Mouse (Mus musculus) brain, embryonic 14.5 days (tissue): ENCODE results near the gene Rgs7. TPM values are rescaled to one million over a fixed set of nuclear protein-coding genes. Genes with fewer than 3 reads are reported as not detected.
A peak's percentile ranks its signal among the peaks of the same experiment; 100 is the strongest.

Experiments used
- DNase-seq: peaks from one replicate; pipeline ENCODE4 v3.0.0-alpha.2; 2011; ENCODE audit warnings: low read depth
- CTCF ChIP-seq: fragments of 200-500 bp; IDR thresholded peaks from 2 replicates; pipeline ENCODE4 v1.5.1; 2012; ENCODE audit warnings: inconsistent platforms, mild to moderate bottlenecking, moderate library complexity, borderline replicate concordance; ENCODE audit not compliant: insufficient read depth, insufficient read length; ENCODE audit errors: extremely low read depth
- POLR2A ChIP-seq: fragments of 200-500 bp; IDR thresholded peaks from 2 replicates; pipeline ENCODE4 v1.6.1; 2012; ENCODE audit warnings: mild to moderate bottlenecking, inconsistent platforms, borderline replicate concordance; ENCODE audit not compliant: poor library complexity, insufficient read depth, insufficient read length, severe bottlenecking; ENCODE audit errors: extremely low read depth
- polyA plus RNA-seq: library from polyadenylated mRNA; depleted of rRNA; stranded (reverse); fragments of >200 nt; gene quantifications from 2 replicates; pipeline ENCODE4 v1.2.3, GENCODE M21; 2012

Rgs7 gene
- polyA plus RNA-seq, 1 experiment = 22.5 TPM

- no peak for TF ChIP-seq POLR2A
- TF ChIP-seq CTCF = no peak
- DNase-seq = peak; percentile 32
These were observed 65.9 kb downstream of the Rgs7 start for GRCm38 (mm10) chr1:175426393-175426792.

GRCm38 (mm10) chr1:175420883-175421282 is 71.4 kb downstream of the Rgs7 start:
- DNase-seq = no peak
- TF ChIP-seq POLR2A = no peak
- TF ChIP-seq CTCF = no peak

DNA sequence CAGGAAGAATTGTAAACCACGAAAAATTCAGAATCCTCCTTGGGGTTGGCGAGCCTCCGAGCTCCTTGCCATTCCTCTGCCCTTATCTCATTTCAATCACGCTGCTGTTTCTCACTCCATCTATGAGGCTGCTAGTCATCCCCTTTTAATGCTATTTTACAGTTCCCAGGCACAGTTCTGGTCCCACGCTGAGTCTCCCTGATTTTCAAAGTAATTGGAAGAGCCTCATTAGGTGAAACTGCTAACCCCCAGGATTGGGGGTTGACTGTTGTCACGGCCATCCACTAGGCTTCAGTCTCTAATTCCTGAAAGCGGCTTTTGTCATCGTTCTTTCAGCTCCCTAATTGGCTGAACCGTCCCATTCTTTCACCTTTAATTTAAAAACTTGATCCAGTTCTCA is 76.6 kb downstream of the Rgs7 start:
- peak; percentile 67 for DNase-seq
- TF ChIP-seq CTCF (no peak), POLR2A (no peak)

DNA sequence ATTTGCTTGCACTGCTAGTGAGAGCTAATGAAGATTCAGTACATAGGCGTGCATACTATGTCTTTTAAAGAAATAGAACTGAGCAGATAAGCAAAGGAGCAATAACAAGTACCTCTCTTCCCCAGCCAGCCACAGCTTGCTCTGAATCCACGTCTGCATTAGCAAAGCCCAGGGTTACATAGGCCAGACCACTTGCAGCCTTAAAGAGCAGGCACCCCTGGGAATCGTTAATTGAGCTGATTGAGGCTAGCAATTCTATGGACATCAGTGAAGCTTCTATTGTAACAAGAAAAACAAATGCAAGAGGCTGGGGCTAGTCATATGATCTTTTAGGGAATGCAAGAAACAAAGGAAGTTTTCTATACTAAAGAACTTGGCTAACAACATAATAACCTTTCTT is 81.9 kb downstream of the Rgs7 start:
- DNase-seq = peak; percentile 40
- TF ChIP-seq CTCF = no peak
- TF ChIP-seq POLR2A = no peak

- DNase-seq = no peak
- TF ChIP-seq POLR2A = no peak
- TF ChIP-seq CTCF = no peak
These were observed 100.4 kb downstream of the Rgs7 start for GRCm38 (mm10) chr1:175391894-175392293.

DNA sequence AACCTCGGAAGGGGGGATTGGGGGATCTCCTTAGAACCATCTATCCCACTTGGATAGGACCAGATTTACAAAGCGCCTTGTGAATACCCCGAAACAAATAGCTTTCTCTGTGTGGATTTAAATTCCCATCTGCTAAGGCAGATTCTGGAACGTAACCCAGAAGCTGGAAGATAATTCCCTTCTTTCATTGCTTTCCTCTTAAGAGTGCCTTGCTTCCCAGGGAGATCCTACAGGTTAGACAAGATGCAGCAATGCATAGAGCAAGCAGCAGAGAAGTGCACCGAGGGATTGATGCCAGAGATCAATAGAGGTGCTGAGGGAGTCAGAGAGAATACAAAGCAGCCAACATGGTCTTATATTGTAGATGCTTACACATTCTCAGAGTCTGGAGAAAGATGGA is 103.0 kb downstream of the Rgs7 start:
- DNase-seq = no peak
- TF ChIP-seq CTCF (no peak), POLR2A (no peak)

- peak; percentile 88 for DNase-seq
- TF ChIP-seq CTCF (no peak), POLR2A (no peak)
These were observed 106.6 kb downstream of the Rgs7 start for GRCm38 (mm10) chr1:175385581-175386235.

DNA sequence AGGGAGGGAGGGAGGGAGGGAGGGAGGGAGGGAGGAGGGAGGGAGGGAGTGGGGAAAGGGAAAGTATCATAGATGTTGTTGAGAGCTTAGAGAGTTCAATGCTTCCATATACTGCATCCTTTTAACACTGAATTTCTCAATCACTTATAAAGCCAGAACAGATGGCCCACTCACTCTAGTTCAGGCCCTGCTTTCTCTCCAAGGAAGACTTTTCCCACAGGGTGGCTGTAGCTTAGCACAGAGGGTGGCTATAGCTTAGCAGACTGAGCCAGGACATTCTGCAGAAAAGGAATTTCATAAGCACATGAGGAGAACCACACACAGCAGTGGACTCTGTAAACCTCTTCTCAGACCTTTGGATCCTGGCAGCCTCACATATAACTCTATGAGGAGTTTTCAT is 119.7 kb downstream of the Rgs7 start:
- TF ChIP-seq CTCF (no peak), POLR2A (no peak)
- peak; percentile 8 for DNase-seq

DNA sequence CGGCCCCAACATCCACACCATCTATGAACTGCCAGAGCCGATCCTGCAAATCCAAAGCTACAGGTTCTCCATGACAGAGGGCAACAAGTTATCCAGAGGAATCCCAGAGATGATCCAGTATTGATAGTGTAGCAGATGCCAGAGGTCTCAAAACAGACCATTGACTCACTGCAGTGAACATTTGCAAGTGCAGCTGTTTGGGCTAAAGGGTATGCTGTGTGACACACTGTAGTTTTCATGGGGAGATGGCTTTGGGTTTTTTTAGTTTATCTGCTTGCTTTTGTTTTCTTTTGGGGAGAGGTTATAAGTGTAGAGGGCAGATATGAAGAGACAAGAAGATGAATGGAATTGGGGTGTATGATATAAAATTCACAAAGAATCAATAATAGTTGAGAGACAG is 124.2 kb downstream of the Rgs7 start:
- TF ChIP-seq POLR2A (no peak), CTCF (no peak)
- DNase-seq = no peak

DNA sequence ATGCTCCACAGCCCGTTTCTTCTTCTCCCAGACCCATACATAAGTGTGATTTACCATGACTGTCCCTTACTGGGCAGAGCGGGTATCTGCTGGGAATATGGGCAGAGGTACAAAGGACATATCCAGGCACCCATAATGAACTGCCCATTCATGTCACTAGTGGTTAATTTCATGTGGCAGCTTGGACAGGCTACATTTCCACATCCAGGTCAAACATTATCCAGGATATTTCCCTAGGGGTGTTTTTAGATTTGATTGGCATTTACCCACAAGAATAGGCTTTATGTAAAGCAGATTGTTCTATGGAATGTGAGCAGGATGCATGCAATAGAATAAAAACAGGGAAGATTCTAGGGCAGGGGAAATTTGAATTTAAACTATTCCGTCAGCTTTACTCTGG is 128.7 kb downstream of the Rgs7 start:
- no peak for DNase-seq
- no peak for TF ChIP-seq CTCF
- TF ChIP-seq POLR2A = no peak

GRCm38 (mm10) chr1:175359411-175360366 is 132.6 kb downstream of the Rgs7 start:
- DNase-seq = peak; percentile 42
- no peak for TF ChIP-seq POLR2A
- TF ChIP-seq CTCF = no peak

- DNase-seq = no peak
- TF ChIP-seq CTCF (no peak), POLR2A (no peak)
These were observed 139.4 kb downstream of the Rgs7 start for GRCm38 (mm10) chr1:175352921-175353320.

DNA sequence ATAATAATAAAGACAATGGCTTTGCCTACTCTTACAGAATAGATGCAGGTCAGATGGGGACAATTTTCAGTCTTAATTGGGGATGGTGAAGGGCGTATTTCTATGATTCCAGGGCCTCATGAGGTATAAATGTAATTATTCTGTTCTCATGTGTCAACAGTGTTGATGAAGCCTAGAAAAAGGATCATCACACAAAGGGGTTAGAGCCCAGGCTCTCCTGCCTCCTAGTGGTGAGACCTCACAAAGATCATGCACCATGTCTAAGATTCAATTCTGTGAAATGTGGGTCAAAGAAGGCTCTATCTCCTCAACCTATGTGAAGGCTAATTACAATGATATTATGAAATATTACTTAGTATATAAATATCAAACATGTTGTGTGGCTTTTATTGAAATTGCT is 146.1 kb downstream of the Rgs7 start:
- no peak for TF ChIP-seq POLR2A
- TF ChIP-seq CTCF = peak; percentile 11; the same call in 1 of the 2 replicates
- DNase-seq = no peak
